Mouse (Mus musculus): ENCODE data around the gene Klhdc7b. TPM values are rescaled to one million over a fixed set of nuclear protein-coding genes. Genes with fewer than 3 reads are reported as not detected.

The Klhdc7b gene
- polyA plus RNA-seq, 1 experiment from 2014 or later, result 0.07 TPM

DNA sequence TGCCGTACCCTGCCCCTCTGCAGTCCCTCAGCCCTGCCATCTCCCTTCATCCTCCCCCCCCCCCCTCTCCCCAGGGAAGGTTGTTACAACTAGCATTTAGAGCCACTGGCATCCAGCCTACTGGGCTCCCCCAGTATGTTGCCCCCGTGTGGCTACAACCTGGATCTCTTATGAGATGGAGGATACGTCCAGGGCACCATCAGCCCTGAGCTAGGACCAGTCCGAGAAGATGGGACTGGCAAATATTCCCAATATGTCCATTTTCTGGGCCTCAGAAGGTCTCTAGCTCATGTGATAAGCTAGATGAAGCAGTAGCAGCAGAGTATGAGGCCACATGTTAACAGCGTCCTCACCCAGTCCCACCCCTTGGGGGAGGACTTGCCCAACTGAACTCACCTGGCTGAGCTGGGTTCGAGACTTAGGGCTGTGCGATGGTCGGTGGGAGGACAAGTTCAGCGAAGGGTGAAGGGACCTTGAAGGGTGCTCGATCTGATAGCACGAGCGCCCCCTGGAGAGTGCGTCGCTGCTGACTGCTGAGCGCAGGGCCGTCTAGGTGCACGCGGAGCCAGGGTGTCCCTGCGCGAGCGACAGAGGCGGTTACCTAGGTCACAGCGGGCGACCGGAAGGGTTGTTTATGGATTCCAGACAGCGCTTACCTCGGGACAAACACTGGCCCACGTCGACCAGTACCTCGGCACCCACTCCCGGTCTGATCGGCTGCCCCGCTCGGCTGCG is 11.5 kb upstream of the Klhdc7b start:
- DNase-seq (ENCODE audit: low spot score) (peak; percentile 74), ATAC-seq (ENCODE audit: low FRiP score) (peak; percentile 74)
- H3K27me3 ChIP-seq (ENCODE audit: control insufficient read depth, insufficient read depth, low read length), result peaks cover 25% of the 10 kb centered on the region
- H3K27ac ChIP-seq, result peak overlapping the region; percentile 91
- WGBS, result 2% methylated on average over 35 of the region's 35 CpGs
- H3K4me3 ChIP-seq (replicated peaks; ENCODE audit: low read length), result peak overlapping the region; percentile 61
- H3K4me1 ChIP-seq (replicated peaks; ENCODE audit: control insufficient read depth, insufficient read depth, low read length), result peaks cover 15% of the 10 kb centered on the region
- peaks cover 41% of the 10 kb centered on the region for H3K36me3 ChIP-seq (replicated peaks; ENCODE audit: control insufficient read depth, insufficient read depth)
- peak overlapping the region; percentile 70 for H3K4me2 ChIP-seq (replicated peaks)
- H3K9ac ChIP-seq, result peak overlapping the region; percentile 77
- no peaks in the 10 kb centered on the region for H3K9me3 ChIP-seq (ENCODE audit: control insufficient read depth, low read length)

DNA sequence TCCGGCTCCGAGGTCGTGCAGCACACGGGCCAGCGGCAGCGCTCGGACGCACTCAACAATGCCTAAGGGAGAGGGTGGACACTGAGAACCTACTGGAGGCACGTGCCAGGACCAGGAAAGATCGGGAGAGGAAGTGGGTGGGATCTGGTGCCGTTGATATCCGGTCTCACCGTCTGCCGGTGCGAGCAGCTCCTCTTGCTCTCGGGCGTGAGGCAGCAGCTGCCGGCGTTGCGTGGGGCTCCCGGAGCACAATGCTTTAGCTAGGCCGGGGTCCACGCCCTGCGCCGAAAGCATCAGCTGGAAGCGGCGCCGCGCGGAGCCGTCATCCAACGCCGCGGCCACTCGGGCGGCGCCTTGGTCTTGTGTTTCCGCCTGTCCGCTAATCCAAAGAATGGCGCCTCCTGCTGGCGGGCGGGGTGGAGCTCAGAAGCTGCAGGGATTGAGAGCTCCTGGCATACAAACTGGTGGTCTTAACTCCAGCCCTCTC is 10.9 kb upstream of the Klhdc7b start, which contains the start of gene Sco2:
Gene Sco2, minus strand, starts transcription at position 85 of the 487 bp plus-strand sequence.
- H3K4me2 ChIP-seq (replicated peaks), result peak within 1 kb of the TSS; percentile 70
- H3K4me3 ChIP-seq (replicated peaks; ENCODE audit: low read length), result peak within 1 kb of the TSS; percentile 61
- WGBS, result under 1% methylated on average over 42 of the region's 42 CpGs
- peaks cover 20% of the 10 kb centered on the region for H3K4me1 ChIP-seq (replicated peaks; ENCODE audit: control insufficient read depth, insufficient read depth, low read length)
- peaks cover 35% of the 10 kb centered on the region for H3K36me3 ChIP-seq (replicated peaks; ENCODE audit: control insufficient read depth, insufficient read depth)
- H3K27me3 ChIP-seq (ENCODE audit: control insufficient read depth, insufficient read depth, low read length), result peaks cover 31% of the 10 kb centered on the region
- no peaks in the 10 kb centered on the region for H3K9me3 ChIP-seq (ENCODE audit: control insufficient read depth, low read length)
- ATAC-seq (ENCODE audit: low FRiP score) (peak; percentile 87), DNase-seq (ENCODE audit: low spot score) (peak; percentile 92)
- H3K9ac ChIP-seq, result peak within 1 kb of the TSS; percentile 77
- H3K27ac ChIP-seq, result peak within 1 kb of the TSS; percentile 91

DNA sequence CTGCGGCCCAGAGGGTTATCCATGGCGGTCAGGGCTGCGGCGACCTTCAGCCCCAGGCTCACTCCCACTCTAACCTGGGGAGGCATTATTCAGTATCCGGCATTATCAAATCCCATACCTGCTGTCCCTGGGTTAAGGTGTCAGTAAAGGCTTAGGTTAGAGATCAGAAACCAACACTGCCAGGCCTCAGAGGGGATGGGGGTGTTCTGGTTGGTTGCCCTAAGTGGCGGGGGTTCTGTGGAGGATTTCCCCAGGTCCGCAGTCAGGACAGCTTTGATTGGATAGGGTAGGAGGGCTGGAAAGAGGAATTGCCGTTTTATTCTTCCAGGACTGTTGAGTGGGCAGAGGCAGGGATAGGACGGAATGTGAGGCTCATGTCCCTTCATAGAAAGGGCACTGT is 10.4 kb upstream of the Klhdc7b start:
- peak overlapping the region; percentile 77 for H3K9ac ChIP-seq
- peak overlapping the region; percentile 70 for H3K4me2 ChIP-seq (replicated peaks)
- peak overlapping the region; percentile 61 for H3K4me3 ChIP-seq (replicated peaks; ENCODE audit: low read length)
- H3K27me3 ChIP-seq (ENCODE audit: control insufficient read depth, insufficient read depth, low read length), result peaks cover 36% of the 10 kb centered on the region
- WGBS, result 52% methylated on average over 9 of the region's 9 CpGs
- peaks cover 30% of the 10 kb centered on the region for H3K36me3 ChIP-seq (replicated peaks; ENCODE audit: control insufficient read depth, insufficient read depth)
- H3K27ac ChIP-seq, result peak overlapping the region; percentile 91
- H3K4me1 ChIP-seq (replicated peaks; ENCODE audit: control insufficient read depth, insufficient read depth, low read length), result peaks cover 20% of the 10 kb centered on the region
- no peak for ATAC-seq (ENCODE audit: low FRiP score)
- H3K9me3 ChIP-seq (ENCODE audit: control insufficient read depth, low read length), result no peaks in the 10 kb centered on the region
- DNase-seq (ENCODE audit: low spot score), result no peak

DNA sequence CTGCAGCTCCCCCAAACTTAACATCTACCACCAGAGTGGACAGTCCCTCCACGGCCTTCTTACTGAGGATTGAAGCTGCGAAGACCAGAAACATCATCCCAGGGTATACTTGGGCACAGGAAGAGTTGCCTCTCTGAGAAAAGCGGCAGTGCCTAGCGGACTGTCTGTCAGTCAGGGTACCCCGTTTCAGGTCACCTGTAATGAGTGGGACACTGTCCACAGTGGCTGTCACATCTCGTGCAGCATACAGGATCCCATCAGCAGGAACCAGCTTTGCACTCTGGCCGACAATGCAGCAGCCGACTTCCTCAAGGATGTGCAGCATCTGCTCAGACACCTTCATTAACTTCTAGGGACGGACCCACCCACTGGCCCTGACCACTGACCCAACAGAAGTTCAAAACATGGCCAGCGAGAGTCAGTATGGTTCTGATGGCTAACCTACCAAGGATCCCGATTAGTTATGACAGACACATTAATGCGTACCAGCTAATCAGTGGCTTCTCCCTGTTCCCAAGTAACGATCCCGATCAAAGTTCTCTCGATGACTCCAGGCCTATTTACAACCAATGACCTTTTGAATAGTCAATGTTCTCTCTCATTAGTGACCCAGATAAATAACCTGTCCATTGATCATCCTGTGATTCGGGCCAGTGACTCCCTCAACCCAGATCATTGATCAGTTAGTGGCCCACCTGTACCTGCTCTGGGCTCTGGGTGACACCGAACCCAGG is 9.7 kb upstream of the Klhdc7b start:
- H3K4me1 ChIP-seq (replicated peaks; ENCODE audit: control insufficient read depth, insufficient read depth, low read length), result peaks cover 20% of the 10 kb centered on the region
- WGBS, result 91% methylated on average over 17 of the region's 17 CpGs
- 0 out of 2 replicates have a peak overlapping the region, but pooled peaks have one; percentile 70 for H3K4me2 ChIP-seq (replicated peaks)
- no peak for DNase-seq (ENCODE audit: low spot score)
- ATAC-seq (ENCODE audit: low FRiP score), result no peak
- no peak overlapping the region for H3K9ac ChIP-seq
- no peaks in the 10 kb centered on the region for H3K9me3 ChIP-seq (ENCODE audit: control insufficient read depth, low read length)
- peaks cover 42% of the 10 kb centered on the region for H3K27me3 ChIP-seq (ENCODE audit: control insufficient read depth, insufficient read depth, low read length)
- H3K27ac ChIP-seq, result no peak overlapping the region
- H3K4me3 ChIP-seq (replicated peaks; ENCODE audit: low read length), result no peak overlapping the region
- peaks cover 23% of the 10 kb centered on the region for H3K36me3 ChIP-seq (replicated peaks; ENCODE audit: control insufficient read depth, insufficient read depth)

DNA sequence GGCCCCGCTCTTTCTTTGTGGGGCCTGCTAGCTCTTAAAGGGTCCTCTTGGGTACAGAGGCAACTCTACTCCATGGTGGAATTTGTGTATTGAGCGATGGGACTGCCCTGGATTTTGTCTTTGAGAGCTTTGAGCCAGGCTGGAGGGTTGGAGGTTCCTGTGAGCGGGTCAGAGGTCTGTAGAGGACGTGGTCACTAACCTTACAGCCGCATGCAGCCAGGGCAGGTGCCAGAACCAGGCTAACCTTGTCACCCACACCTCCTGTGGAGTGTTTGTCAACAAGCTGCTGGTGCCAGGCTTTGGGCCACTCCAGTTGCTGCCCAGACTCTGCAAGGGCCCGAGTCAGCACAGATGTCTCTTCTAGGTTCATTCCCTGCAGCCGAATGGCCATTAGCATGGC is 8.7 kb upstream of the Klhdc7b start:
- Histone ChIP-seq H3K4me2 (replicated peaks) (no peak overlapping the region), H3K4me3 (replicated peaks; ENCODE audit: low read length) (no peak overlapping the region), H3K9me3 (ENCODE audit: control insufficient read depth, low read length) (no peaks in the 10 kb centered on the region), H3K27me3 (ENCODE audit: control insufficient read depth, insufficient read depth, low read length) (peaks cover 53% of the 10 kb centered on the region), H3K36me3 (replicated peaks; ENCODE audit: control insufficient read depth, insufficient read depth) (peaks cover 13% of the 10 kb centered on the region), H3K27ac (no peak overlapping the region), H3K9ac (no peak overlapping the region), H3K4me1 (replicated peaks; ENCODE audit: control insufficient read depth, insufficient read depth, low read length) (peaks cover 20% of the 10 kb centered on the region)
- 78% methylated on average over 7 of the region's 7 CpGs for WGBS
- DNase-seq (ENCODE audit: low spot score), result no peak
- ATAC-seq (ENCODE audit: low FRiP score), result no peak

DNA sequence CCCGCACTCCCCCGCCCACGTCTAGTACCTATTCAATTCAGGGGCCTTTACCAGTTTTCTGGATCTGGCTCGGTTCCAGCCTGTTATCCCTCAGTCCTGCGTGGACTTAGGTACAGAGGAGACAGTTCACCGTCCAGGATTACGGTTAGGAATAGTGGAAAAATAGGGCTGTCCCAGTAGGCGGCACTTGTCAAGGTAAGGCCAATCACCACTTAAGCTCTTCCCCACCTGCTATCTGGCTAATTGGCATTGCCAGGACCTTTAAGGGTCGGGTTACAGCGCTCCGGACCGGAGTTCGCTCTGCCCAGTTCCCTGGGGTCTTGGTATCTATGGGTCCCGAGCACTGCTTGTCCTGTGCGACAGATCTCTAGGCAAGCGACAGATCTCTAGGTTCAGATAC is 7.8 kb upstream of the Klhdc7b start, which contains the start of gene Tymp:
Gene Tymp, minus strand, starts transcription at position 83 of the 400 bp plus-strand sequence.
- H3K4me3 ChIP-seq (replicated peaks; ENCODE audit: low read length), result no peak within 1 kb of the TSS
- peaks cover 55% of the 10 kb centered on the region for H3K27me3 ChIP-seq (ENCODE audit: control insufficient read depth, insufficient read depth, low read length)
- no peak within 1 kb of the TSS for H3K9ac ChIP-seq
- H3K36me3 ChIP-seq (replicated peaks; ENCODE audit: control insufficient read depth, insufficient read depth), result peaks cover 4% of the 10 kb centered on the region
- 24% methylated on average over 16 of the region's 16 CpGs for WGBS
- ATAC-seq (ENCODE audit: low FRiP score) (no peak), DNase-seq (ENCODE audit: low spot score) (no peak)
- H3K9me3 ChIP-seq (ENCODE audit: control insufficient read depth, low read length), result no peaks in the 10 kb centered on the region
- no peak within 1 kb of the TSS for H3K4me2 ChIP-seq (replicated peaks)
- no peak within 1 kb of the TSS for H3K27ac ChIP-seq
- peaks cover 20% of the 10 kb centered on the region for H3K4me1 ChIP-seq (replicated peaks; ENCODE audit: control insufficient read depth, insufficient read depth, low read length)

DNA sequence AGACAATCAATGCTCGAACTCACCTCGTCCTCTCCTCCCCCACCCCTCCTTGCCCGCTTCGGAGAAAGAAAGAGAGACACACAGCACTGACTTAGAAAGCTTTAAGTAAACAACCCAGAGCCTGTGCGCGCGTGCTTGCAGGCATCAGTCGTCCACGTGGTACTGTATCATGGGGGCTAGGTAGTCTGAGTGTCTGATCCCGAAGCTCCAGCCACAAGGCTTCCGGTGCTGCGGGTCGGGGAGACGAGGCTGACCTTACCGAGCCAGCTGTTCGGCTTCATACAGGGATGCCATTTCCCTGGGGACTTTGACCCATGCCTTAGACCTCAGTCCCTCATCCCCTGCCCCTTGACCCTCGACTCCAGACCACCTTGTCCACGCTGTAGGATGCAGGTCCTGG is 7.4 kb upstream of the Klhdc7b start:
- no peak overlapping the region for H3K9ac ChIP-seq
- H3K9me3 ChIP-seq (ENCODE audit: control insufficient read depth, low read length), result no peaks in the 10 kb centered on the region
- peaks cover 20% of the 10 kb centered on the region for H3K4me1 ChIP-seq (replicated peaks; ENCODE audit: control insufficient read depth, insufficient read depth, low read length)
- no peak overlapping the region for H3K4me2 ChIP-seq (replicated peaks)
- 9% methylated on average over 18 of the region's 18 CpGs for WGBS
- H3K36me3 ChIP-seq (replicated peaks; ENCODE audit: control insufficient read depth, insufficient read depth), result no peaks in the 10 kb centered on the region
- no peak overlapping the region for H3K4me3 ChIP-seq (replicated peaks; ENCODE audit: low read length)
- peaks cover 55% of the 10 kb centered on the region for H3K27me3 ChIP-seq (ENCODE audit: control insufficient read depth, insufficient read depth, low read length)
- no peak overlapping the region for H3K27ac ChIP-seq
- DNase-seq (ENCODE audit: low spot score), result no peak
- no peak for ATAC-seq (ENCODE audit: low FRiP score)

DNA sequence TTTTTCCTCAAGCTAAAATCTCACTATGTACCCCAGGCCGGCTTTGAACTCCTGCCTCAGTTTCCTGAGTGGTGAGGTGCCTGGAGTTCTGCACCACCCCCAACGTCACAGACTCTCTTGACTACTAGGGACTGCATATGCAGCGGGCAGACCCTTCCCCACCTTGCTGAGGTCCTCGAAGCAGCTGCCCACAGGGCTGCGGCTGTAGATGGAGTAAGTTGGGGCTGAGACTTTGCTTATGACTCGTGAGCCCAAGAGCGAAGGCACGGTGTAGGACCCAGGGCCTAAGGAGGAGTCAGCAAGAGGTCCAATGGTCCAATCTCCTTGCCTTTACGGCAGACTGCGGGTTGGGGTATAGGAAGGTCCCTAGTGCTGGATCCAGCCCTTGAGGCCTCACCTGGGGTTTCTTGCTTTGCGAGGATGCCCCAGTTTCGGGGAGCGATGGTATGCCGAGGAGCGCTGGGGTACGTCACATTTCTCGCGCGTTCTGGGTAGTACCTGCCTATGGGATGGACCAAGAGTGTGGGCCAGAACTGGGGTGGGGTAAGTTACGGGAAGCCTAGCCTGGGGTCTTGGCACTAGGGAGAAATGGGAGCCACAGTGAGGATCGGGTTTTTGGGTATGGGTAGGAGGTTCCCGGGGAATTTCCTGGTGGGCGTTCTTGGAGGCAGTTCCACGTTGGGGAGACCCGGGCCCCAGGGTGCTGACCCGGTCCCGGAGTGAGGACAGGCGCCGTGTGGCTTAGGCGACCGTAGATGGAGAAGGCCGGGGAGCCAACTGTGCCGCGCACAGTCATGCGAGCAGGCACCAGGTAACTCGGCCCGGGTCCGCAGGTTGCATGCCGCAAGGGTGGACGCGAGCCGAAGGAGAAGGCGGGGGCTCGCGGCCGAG is 6.5 kb upstream of the Klhdc7b start:
- Histone ChIP-seq H3K27ac (no peak overlapping the region), H3K36me3 (replicated peaks; ENCODE audit: control insufficient read depth, insufficient read depth) (no peaks in the 10 kb centered on the region), H3K4me1 (replicated peaks; ENCODE audit: control insufficient read depth, insufficient read depth, low read length) (peaks cover 13% of the 10 kb centered on the region), H3K9me3 (ENCODE audit: control insufficient read depth, low read length) (no peaks in the 10 kb centered on the region), H3K9ac (peak overlapping the region; percentile 49; the same call in 1 of the 2 replicates), H3K27me3 (ENCODE audit: control insufficient read depth, insufficient read depth, low read length) (peaks cover 55% of the 10 kb centered on the region), H3K4me3 (replicated peaks; ENCODE audit: low read length) (peak overlapping the region; percentile 21), H3K4me2 (replicated peaks) (peak overlapping the region; percentile 48)
- DNase-seq (ENCODE audit: low spot score), result no peak
- ATAC-seq (ENCODE audit: low FRiP score), result no peak
- WGBS, result 13% methylated on average over 46 of the region's 46 CpGs
